Mouse (Mus musculus) bone marrow, adult 2 months (tissue): ENCODE data around the gene Taok1. TPM values are rescaled to one million over a fixed set of nuclear protein-coding genes. Genes with fewer than 3 reads are reported as not detected.
"Not testable (repeated sequence)": the region's sequence is repeated elsewhere in the genome, so short reads cannot be mapped to it uniquely, and the experiment has no call there.

Experiments
- H3K27ac ChIP-seq: fragments of 200-500 bp; 2 replicates; pipeline ENCODE4 v1.5.1; 2012; ENCODE audit warnings: low read depth, mild to moderate bottlenecking, control low read depth, inconsistent platforms, low read length; ENCODE audit not compliant: control insufficient read depth, poor library complexity, insufficient read depth
- H3K4me1 ChIP-seq: fragments of 200-500 bp; 2 replicates; pipeline ENCODE4 v1.6.1; 2011; ENCODE audit warnings: low read length; ENCODE audit not compliant: control insufficient read depth, insufficient read depth
- H3K4me3 ChIP-seq: fragments of 200-500 bp; replicated peaks from 2 replicates; pipeline ENCODE3; 2011; ENCODE audit warnings: mild to moderate bottlenecking, low read depth, low read length, control low read depth; ENCODE audit not compliant: control insufficient read depth
- CTCF ChIP-seq: fragments of 200-500 bp; IDR thresholded peaks from 2 replicates; pipeline ENCODE4 v1.5.1; 2011; ENCODE audit warnings: low read length, control low read depth; ENCODE audit not compliant: control insufficient read depth, insufficient read depth
- POLR2A ChIP-seq: fragments of 200-500 bp; IDR thresholded peaks from 2 replicates; pipeline ENCODE4 v1.6.1; 2011; ENCODE audit warnings: low read depth, mild to moderate bottlenecking, control low read depth, low read length, borderline replicate concordance; ENCODE audit not compliant: control insufficient read depth
- WGBS: fragments of 180-500 bp; shearing (Covaris S2); methylation state at CpG from one replicate; pipeline ENCODE4 v1.1.7; 2018; 5-methylcytosine and 5-hydroxymethylcytosine counted together
- polyA plus RNA-seq: library from polyadenylated mRNA; stranded (reverse); fragments of >200 nt; gene quantifications from 2 replicates; pipeline ENCODE4 v1.2.4, GENCODE M21; 2011; ENCODE audit warnings: low replicate concordance; ENCODE audit not compliant: missing spikeins, insufficient read depth, insufficient read length

Gene Taok1
- polyA plus RNA-seq = 6.5 and 8.8 TPM in 2 replicates

GRCm38 (mm10) chr11:77607538-77608455 lies at the start of gene Taok1:
Taok1 (minus strand) TSS chr11:77607815.
- Histone ChIP-seq H3K4me1 (peaks cover 2% of the 10 kb centered on the region; the same call in 1 of the 2 replicates), H3K27ac (peak within 1 kb of the TSS; percentile 91), H3K4me3 (peak within 1 kb of the TSS; percentile 91)
- WGBS = under 1% methylated on average over 69 of the region's 71 CpGs
- peak; percentile 91 for TF ChIP-seq POLR2A
- TF ChIP-seq CTCF = 0 out of 2 replicates have a peak, but pooled peaks have one; percentile 12

DNA sequence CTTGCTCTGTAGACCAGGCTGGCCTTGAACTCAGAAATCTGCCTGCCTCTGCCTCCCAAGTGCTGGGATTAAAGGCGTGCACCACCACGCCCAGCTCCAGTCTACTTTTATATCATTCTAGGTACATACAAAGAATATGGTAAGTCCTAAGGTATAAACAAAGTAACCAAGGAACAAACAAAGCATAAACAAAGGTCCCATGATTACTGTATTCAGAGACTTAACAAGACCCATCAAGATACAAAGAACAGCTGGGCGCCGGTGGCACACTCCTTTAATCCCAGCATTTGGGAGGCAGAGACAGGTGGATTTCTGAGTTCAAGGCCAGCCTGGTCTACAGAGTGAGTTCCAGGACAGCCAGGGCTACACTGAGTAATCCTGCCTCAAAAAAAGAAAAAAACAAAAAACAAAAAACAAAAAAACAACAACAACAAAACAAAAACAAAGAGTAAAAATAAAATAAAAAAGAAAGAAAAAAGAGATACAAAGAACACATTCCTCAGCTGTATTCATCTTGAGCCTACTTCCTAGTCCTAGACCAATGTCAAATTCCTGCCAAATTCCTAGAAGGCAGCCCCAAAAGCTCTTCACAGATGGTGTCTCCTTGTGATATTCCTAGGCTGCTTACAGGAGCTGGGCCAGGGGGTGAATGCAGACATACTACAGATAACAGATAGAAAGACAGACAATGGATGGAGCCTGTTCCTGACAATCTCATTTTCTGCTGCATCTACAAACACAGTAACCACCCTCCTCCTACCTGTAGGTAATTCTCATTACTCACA lies 46.0 kb upstream of the Taok1 start:
- not testable (repeated sequence) for H3K27ac ChIP-seq, H3K4me3 ChIP-seq, H3K4me1 ChIP-seq
- 84% methylated on average over 4 of the region's 4 CpGs for WGBS

GRCm38 (mm10) chr11:77652484-77652883 lies 44.9 kb upstream of the Taok1 start:
- no peak overlapping the region for H3K4me3 ChIP-seq
- no peaks in the 10 kb centered on the region for H3K4me1 ChIP-seq
- 56% methylated on average over 6 of the region's 6 CpGs for WGBS
- no peak overlapping the region for H3K27ac ChIP-seq
- TF ChIP-seq POLR2A = no peak
- no peak for TF ChIP-seq CTCF

DNA sequence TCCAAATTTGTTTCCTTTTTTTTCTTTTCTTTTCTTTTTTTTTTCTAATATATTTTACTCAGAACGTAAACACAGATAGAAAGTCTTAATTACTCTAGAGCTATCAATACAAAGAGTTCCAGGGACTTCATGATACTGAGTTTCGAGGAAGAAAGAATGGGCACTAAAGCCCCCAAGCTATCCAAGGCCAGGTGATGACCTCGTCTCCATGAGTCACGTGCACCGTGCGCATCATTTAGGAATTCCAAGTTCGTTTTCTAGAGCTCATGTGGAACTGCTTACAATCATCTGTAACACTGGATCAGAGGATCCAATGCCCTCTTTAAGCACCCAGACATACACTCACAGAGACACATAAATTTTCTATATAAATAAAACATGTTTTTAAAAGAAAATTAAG lies 41.3 kb upstream of the Taok1 start:
- Histone ChIP-seq H3K4me1 (no peaks in the 10 kb centered on the region), H3K27ac (no peak overlapping the region), H3K4me3 (no peak overlapping the region)
- TF ChIP-seq POLR2A (no peak), CTCF (no peak)
- 77% methylated on average over 7 of the region's 7 CpGs for WGBS

- 71% methylated on average over 4 of the region's 4 CpGs for WGBS
- TF ChIP-seq CTCF = no peak
- TF ChIP-seq POLR2A = no peak
- H3K4me3 ChIP-seq = no peak overlapping the region
- H3K27ac ChIP-seq = no peak overlapping the region
- H3K4me1 ChIP-seq = no peaks in the 10 kb centered on the region
Observed at GRCm38 (mm10) chr11:77645481-77645880, 37.9 kb upstream of the Taok1 start.

- Histone ChIP-seq H3K4me1 (no peaks in the 10 kb centered on the region), H3K27ac (no peak overlapping the region), H3K4me3 (no peak overlapping the region)
- WGBS = 79% methylated on average over 9 of the region's 9 CpGs
- TF ChIP-seq CTCF (no peak), POLR2A (no peak)
Observed at GRCm38 (mm10) chr11:77641390-77641789, 33.8 kb upstream of the Taok1 start.

DNA sequence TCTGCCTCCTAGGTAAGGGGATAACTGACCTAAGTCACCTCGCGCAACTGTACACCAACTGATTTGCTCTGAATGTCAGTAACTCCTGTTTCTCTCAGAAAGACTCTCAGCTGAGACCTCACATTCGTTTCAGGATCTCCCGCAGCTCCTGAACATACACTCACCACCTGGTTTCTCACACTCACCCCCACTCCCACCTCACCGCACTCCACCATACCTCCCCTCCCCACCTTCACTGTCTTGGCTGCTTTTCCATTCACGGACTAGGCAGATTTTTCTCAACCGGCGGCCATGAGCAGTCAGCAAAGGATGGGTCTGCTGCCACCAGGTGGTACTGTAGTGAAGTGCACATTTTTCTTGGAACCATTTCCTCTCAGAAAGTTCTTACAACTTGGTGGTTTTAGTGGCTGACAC lies 22.6 kb upstream of the Taok1 start:
- no peak for TF ChIP-seq POLR2A
- peak; percentile 89 for TF ChIP-seq CTCF
- Histone ChIP-seq H3K27ac (no peak overlapping the region), H3K4me1 (peaks cover 2% of the 10 kb centered on the region; the same call in 1 of the 2 replicates), H3K4me3 (peak overlapping the region; percentile 50)
- WGBS = 5% methylated on average over 8 of the region's 8 CpGs

DNA sequence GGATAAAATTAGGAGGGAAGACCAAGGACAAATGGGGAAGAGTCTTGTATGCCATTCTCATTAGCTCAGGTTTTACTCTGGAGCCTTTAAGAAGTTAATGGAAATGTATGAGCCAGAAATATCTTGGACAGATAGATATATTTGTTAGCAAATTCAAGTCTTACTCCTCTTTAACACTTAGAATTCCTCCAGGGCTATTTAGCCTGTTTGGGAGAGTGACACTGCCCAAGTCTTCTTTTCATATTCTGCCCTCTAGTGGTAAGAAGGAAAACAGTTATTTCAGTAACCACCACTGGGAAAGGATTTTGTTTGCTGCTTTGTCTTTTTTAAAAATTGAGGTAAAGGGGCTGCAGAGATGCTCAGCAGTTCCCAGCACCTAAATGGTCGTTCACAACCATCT lies 21.9 kb upstream of the Taok1 start:
- 0% methylated on average over 1 of the region's 1 CpGs for WGBS
- Histone ChIP-seq H3K27ac (no peak overlapping the region), H3K4me3 (no peak overlapping the region), H3K4me1 (peaks cover 2% of the 10 kb centered on the region; the same call in 1 of the 2 replicates)
- TF ChIP-seq POLR2A = no peak
- no peak for TF ChIP-seq CTCF
